Mouse (Mus musculus) cortical plate, adult 2 months (tissue): ENCODE data around the gene Vegfd.

ENCODE experiments used
- CTCF ChIP-seq: fragments of 200-500 bp; IDR thresholded peaks from 2 replicates; pipeline ENCODE4 v1.5.1; 2011; ENCODE audit warnings: mild to moderate bottlenecking, control low read depth, low read length; ENCODE audit not compliant: insufficient read depth; ENCODE audit errors: extremely low read depth
- POLR2A ChIP-seq: fragments of 200-500 bp; IDR thresholded peaks from 2 replicates; pipeline ENCODE4 v1.6.1; 2011; ENCODE audit warnings: mild to moderate bottlenecking, low read length, control low read depth; ENCODE audit not compliant: insufficient read depth; ENCODE audit errors: extremely low read depth

GRCm38 (mm10) chrX:164427295-164427694 is 54.1 kb downstream of the Vegfd start:
- TF ChIP-seq POLR2A = no peak
- TF ChIP-seq CTCF = no peak
